In genomic region chr19:38723969-38724368, GRCm38 (mm10) we compare ENCODE assay signal across 14 mouse cellular contexts.
DNase-seq lines count a peak whose midpoint lies in the region; ATAC-seq lines count a peak whose summit lies in the region.
"Had no signal": no experiment of that assay in that cellular context is flagged by ENCODE, and none has a peak within 500 bp of the region (broad histone marks: within the 10 kb centered on the region; RNA-seq: fewer than 3 reads in every experiment).

No protein-coding gene starts in this region.

- 78% methylated on average over 5 of the region's 5 CpGs for WGBS in heart, embryonic 12.5 days

- H3K4me2 ChIP-seq in heart, embryonic 12.5 days = no peak overlapping the region
- H3K4me2 ChIP-seq: embryonic facial prominence, embryonic 13.5 days; lung, embryonic 15.5 days; midbrain, embryonic 11.5 days; neural tube, embryonic 13.5 days had no signal

- H3K4me1 ChIP-seq in heart, embryonic 12.5 days (replicated peaks) = no peaks in the 10 kb centered on the region
- H3K4me1 ChIP-seq: embryonic facial prominence, embryonic 13.5 days; lung, embryonic 15.5 days; neural tube, embryonic 13.5 days had no signal

- ATAC-seq in heart, embryonic 12.5 days (ENCODE audit: insufficient number of reproducible peaks, low FRiP score) = no peak

- no peaks in the 10 kb centered on the region for H3K9me3 ChIP-seq in heart, embryonic 12.5 days (replicated peaks)
- H3K9me3 ChIP-seq: embryonic facial prominence, embryonic 13.5 days; lung, embryonic 15.5 days; neural tube, embryonic 13.5 days had no signal

- no peak overlapping the region for H3K27ac ChIP-seq in heart, embryonic 12.5 days (ENCODE audit: poor library complexity, severe bottlenecking)
- H3K27ac ChIP-seq: embryonic facial prominence, embryonic 13.5 days; lung, embryonic 15.5 days; neural tube, embryonic 13.5 days had no signal

- peak; percentile 76 for DNase-seq in heart, adult 11 months
- DNase-seq in lung, postnatal 25 days (ENCODE audit: low spot score) = peak; percentile 1
- no peak for DNase-seq in lung, postnatal 14 days
- peak; percentile 60 for DNase-seq in brain, adult 2 months (ENCODE audit: low read depth, low spot score)
- peak; percentile 52 for DNase-seq in skeletal muscle tissue, adult 2 months (ENCODE audit: low read depth, low spot score)
- no peak for DNase-seq in kidney, postnatal 4 days
- DNase-seq: kidney, postnatal 10 days; right cerebral cortex, adult 18-20 months; thymus, postnatal 36 days had no signal

- H3K27me3 ChIP-seq in heart, embryonic 12.5 days (replicated peaks) = no peaks in the 10 kb centered on the region
- H3K27me3 ChIP-seq: embryonic facial prominence, embryonic 13.5 days; lung, embryonic 15.5 days; neural tube, embryonic 13.5 days had no signal

- H3K36me3 ChIP-seq in heart, embryonic 12.5 days = peaks cover 34% of the 10 kb centered on the region
- H3K36me3 ChIP-seq: embryonic facial prominence, embryonic 13.5 days; lung, embryonic 15.5 days had no signal

- H3K4me3 ChIP-seq in heart, embryonic 12.5 days = no peak overlapping the region
- H3K4me3 ChIP-seq: embryonic facial prominence, embryonic 13.5 days; lung, embryonic 15.5 days; neural tube, embryonic 13.5 days had no signal

- H3K9ac ChIP-seq in heart, embryonic 12.5 days = no peak overlapping the region
- H3K9ac ChIP-seq: embryonic facial prominence, embryonic 13.5 days; lung, embryonic 15.5 days; neural tube, embryonic 13.5 days had no signal

Comparison
In these comparisons a context has a peak if more than half of its experiments do, and no peak if none do; other contexts are left out.
1. DNase-seq: peak in heart, adult 11 months (single experiment), lung, postnatal 25 days (single experiment), brain, adult 2 months (single experiment) and skeletal muscle tissue, adult 2 months (single experiment); none in lung, postnatal 14 days (single experiment) and kidney, postnatal 4 days (0 of 2).